Mouse (Mus musculus) ES-E14 (cell line): ENCODE measurements at regions not wholly inside any gene's neighbourhood (a gene's known extent, or its start where the extent isn't known, plus 50 kb on each side); places are given as distances from the start of the nearest gene placed in this dataset.

Experiments used
- DNase-seq: peaks from one replicate; pipeline ENCODE4 v3.0.0-alpha.2; 2013; ENCODE audit warnings: low read depth, low spot score
- H3K27ac ChIP-seq: 2 replicates; pipeline ENCODE4 v1.5.1; 2012; ENCODE audit warnings: low read depth, mild to moderate bottlenecking, low read length, moderate library complexity, mixed read lengths; ENCODE audit not compliant: poor library complexity, insufficient read depth, severe bottlenecking
- H3K36me3 ChIP-seq: 2 replicates; pipeline ENCODE4 v1.6.1; 2012; ENCODE audit warnings: mild to moderate bottlenecking, low read length, moderate library complexity, mixed read lengths; ENCODE audit not compliant: control insufficient read depth, poor library complexity, insufficient read depth, severe bottlenecking
- H3K4me1 ChIP-seq, 2 experiments: fragments of 150-350 bp in 1 of 2; sonication (generic) in 1 of 2; 2 replicates each; pipeline ENCODE4 v1.6.1; 2012; ENCODE audit warnings: low read length in 2 of 2, mild to moderate bottlenecking in 1 of 2, mixed read lengths in 1 of 2; ENCODE audit not compliant: control insufficient read depth in 2 of 2, insufficient read depth in 2 of 2, poor library complexity in 1 of 2
- H3K4me3 ChIP-seq, 2 experiments: fragments of 150-350 bp in 1 of 2; sonication (generic) in 1 of 2; 2 replicates each; pipeline ENCODE4 v1.5.1; 2012; ENCODE audit warnings: low read length in 2 of 2, low read depth in 1 of 2, mild to moderate bottlenecking in 1 of 2, mixed read lengths in 1 of 2; ENCODE audit not compliant: insufficient read depth in 1 of 2, poor library complexity in 1 of 2, severe bottlenecking in 1 of 2
- H3K9ac ChIP-seq: 2 replicates; pipeline ENCODE4 v1.6.1; 2012; ENCODE audit warnings: low read depth, mild to moderate bottlenecking, low read length, mixed read lengths; ENCODE audit not compliant: poor library complexity, insufficient read depth, severe bottlenecking
- H3K9me3 ChIP-seq: fragments of 150-350 bp; sonication (generic); 2 replicates; pipeline ENCODE4 v1.6.1; 2012; ENCODE audit warnings: low read depth, mild to moderate bottlenecking, low read length; ENCODE audit not compliant: control insufficient read depth, insufficient read depth
- CHD2 ChIP-seq: IDR thresholded peaks from 2 replicates; pipeline ENCODE4 v1.6.1; 2014; ENCODE audit warnings: mild to moderate bottlenecking, low read depth, low read length, inconsistent platforms
- HCFC1 ChIP-seq: IDR thresholded peaks from 2 replicates; pipeline ENCODE4 v1.6.1; 2012; ENCODE audit warnings: low read length, inconsistent platforms, borderline replicate concordance; ENCODE audit not compliant: insufficient read depth
- MAFK ChIP-seq: IDR thresholded peaks from 2 replicates; pipeline ENCODE4 v1.6.1; 2014; ENCODE audit warnings: mild to moderate bottlenecking, low read depth, low read length, inconsistent platforms; ENCODE audit not compliant: insufficient read depth
- ZC3H11A ChIP-seq: IDR thresholded peaks from 2 replicates; pipeline ENCODE4 v1.6.1; 2012; ENCODE audit warnings: low read depth, mild to moderate bottlenecking, inconsistent platforms, low read length, borderline replicate concordance
- ZNF384 ChIP-seq: IDR thresholded peaks from 2 replicates; pipeline ENCODE4 v1.6.1; 2012; ENCODE audit warnings: low read depth, low read length, inconsistent platforms
- in situ Hi-C, 2 experiments: fragments of 600-800 bp; cut with MboI; formaldehyde crosslinking; loops; one replicate each; pipeline ENCODE4 v1.15.1; 2025; ENCODE audit warnings: low sequenced_read_pairs in 2 of 2, inconsistent platforms in 1 of 2; ENCODE audit not compliant: unreplicated experiment in 2 of 2

- Histone ChIP-seq H3K36me3 (no peaks in the 10 kb centered on the region), H3K4me1 (peaks cover 2 to 4% of the 10 kb centered on the region in 2 experiments; a peak in 1 of 4 replicates), H3K27ac (no peak overlapping the region), H3K9me3 (no peaks in the 10 kb centered on the region), H3K9ac (no peak overlapping the region), H3K4me3 (no peak overlapping the region)
- in situ Hi-C loops = no loop called here
- peak; percentile 37 for DNase-seq
- TF ChIP-seq ZNF384 (no peak), MAFK (no peak), HCFC1 (no peak), CHD2 (no peak), ZC3H11A (no peak)
Observed at GRCm38 (mm10) chr5:133718187-133719078, 381.1 kb upstream of the Castor2 start.

GRCm38 (mm10) chr5:133715830-133716229 lies 383.7 kb upstream of the Castor2 start:
- DNase-seq = no peak
- Histone ChIP-seq H3K27ac (no peak overlapping the region), H3K4me3 (no peak overlapping the region), H3K4me1 (peaks cover 2 to 4% of the 10 kb centered on the region in 2 experiments; a peak in 1 of 4 replicates), H3K9ac (no peak overlapping the region), H3K9me3 (no peaks in the 10 kb centered on the region), H3K36me3 (no peaks in the 10 kb centered on the region)
- TF ChIP-seq ZC3H11A = no peak
- TF ChIP-seq CHD2 = no peak
- no peak for TF ChIP-seq MAFK
- no peak for TF ChIP-seq ZNF384
- no peak for TF ChIP-seq HCFC1
- in situ Hi-C loops = no loop called here

- H3K9ac ChIP-seq = no peak overlapping the region
- H3K36me3 ChIP-seq = no peaks in the 10 kb centered on the region
- TF ChIP-seq MAFK = no peak
- no peak for TF ChIP-seq HCFC1
- no peak for TF ChIP-seq ZNF384
- no peak for TF ChIP-seq ZC3H11A
- no peak for TF ChIP-seq CHD2
- DNase-seq = peak; percentile 22
- in situ Hi-C loops = no loop called here
- no peaks in the 10 kb centered on the region for H3K9me3 ChIP-seq
- no peak overlapping the region for H3K27ac ChIP-seq
- no peak overlapping the region for H3K4me3 ChIP-seq
- H3K4me1 ChIP-seq = no peaks in the 10 kb centered on the region
Observed at GRCm38 (mm10) chr5:133712652-133713051, 386.9 kb upstream of the Castor2 start.

DNA sequence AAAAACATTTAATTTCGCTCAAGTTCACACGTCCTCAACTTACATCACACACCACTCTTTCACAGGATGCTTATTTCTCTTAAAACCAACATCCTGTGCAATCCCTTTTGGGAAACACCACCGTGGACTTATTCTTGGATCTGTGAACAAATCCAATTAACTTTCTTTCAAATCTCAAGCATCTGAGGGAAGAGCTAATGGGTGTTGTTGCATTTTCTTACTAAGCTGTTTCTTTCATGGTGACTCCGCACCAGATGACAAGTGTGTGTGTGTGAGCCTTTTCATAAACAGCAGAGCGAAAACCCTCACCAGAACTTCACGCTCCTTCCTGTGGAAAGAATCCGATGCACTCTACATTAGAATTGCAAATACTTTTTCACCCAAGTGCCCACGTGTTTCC lies 390.6 kb upstream of the Castor2 start:
- no peak overlapping the region for H3K27ac ChIP-seq
- H3K4me1 ChIP-seq = no peaks in the 10 kb centered on the region
- TF ChIP-seq ZNF384 = no peak
- TF ChIP-seq MAFK = no peak
- TF ChIP-seq ZC3H11A = no peak
- TF ChIP-seq HCFC1 = no peak
- TF ChIP-seq CHD2 = no peak
- in situ Hi-C loops = no loop called here
- no peaks in the 10 kb centered on the region for H3K36me3 ChIP-seq
- no peaks in the 10 kb centered on the region for H3K9me3 ChIP-seq
- no peak overlapping the region for H3K9ac ChIP-seq
- no peak overlapping the region for H3K4me3 ChIP-seq
- no peak for DNase-seq
